Mouse (Mus musculus) liver, adult 2 months (tissue): Measurements from ENCODE around the gene Foxf1.

Experiments used
- CTCF ChIP-seq: fragments of 200-500 bp; IDR thresholded peaks from 2 replicates; pipeline ENCODE4 v1.5.1; 2011; ENCODE audit warnings: low read depth, low read length, control low read depth
- POLR2A ChIP-seq: fragments of 200-500 bp; IDR thresholded peaks from 2 replicates; pipeline ENCODE4 v1.6.1; 2011; ENCODE audit warnings: low read length, control low read depth; ENCODE audit not compliant: insufficient read depth; ENCODE audit errors: extremely low read depth

- TF ChIP-seq CTCF (no peak), POLR2A (no peak)
Observed at GRCm38 (mm10) chr8:121126191-121126590, 42.0 kb downstream of the Foxf1 start.
